Mouse (Mus musculus) regulatory T cell (primary cell): ENCODE results near the gene Wdfy4.

Experiments
- in situ Hi-C: fragments of 300-600 bp; cut with MboI, MseI; formaldehyde crosslinking; loops from one replicate; pipeline ENCODE4 v1.15.1; 2025; ENCODE audit warnings: high pct_unique_total_duplicates

Gene Wdfy4

DNA sequence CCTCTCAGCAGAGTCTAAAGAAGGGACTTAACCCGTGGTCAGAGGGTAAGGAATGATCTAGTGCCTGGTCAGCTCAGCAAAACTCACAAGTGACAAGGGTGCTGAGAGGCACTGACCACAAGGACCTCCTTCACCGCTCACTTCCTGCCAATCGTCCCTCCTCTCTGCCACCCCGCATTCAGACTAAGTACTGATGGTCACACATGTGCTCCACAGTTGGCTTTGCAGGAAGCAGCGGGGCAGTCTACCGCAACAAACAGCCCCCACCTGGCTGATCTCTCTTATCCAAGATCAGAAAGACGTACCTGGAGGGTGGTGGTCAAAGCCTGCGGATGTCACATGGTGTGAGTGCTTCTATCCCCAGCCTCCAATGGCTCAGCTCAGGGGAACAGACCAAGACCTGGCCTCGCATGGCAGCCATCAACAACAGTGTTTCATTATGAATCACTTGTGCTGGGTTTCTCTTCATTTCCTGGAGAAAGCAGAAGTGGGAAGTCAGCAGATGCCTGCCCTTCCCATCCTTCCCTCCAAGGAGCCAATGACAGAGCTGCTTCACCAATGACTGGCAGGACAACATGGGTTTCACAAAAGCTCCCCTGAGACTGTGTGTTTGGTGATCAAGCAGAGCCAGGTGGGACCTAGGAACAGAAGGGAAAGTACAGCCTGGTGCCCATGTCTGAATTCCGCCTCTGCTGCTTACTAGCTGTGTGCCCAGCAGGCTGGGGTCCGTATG lies at the start of gene Wdfy4:
Gene Wdfy4 (minus strand): TSS at position 441 of the 733 bp plus-strand sequence.
- in situ Hi-C loops: no loop called here

DNA sequence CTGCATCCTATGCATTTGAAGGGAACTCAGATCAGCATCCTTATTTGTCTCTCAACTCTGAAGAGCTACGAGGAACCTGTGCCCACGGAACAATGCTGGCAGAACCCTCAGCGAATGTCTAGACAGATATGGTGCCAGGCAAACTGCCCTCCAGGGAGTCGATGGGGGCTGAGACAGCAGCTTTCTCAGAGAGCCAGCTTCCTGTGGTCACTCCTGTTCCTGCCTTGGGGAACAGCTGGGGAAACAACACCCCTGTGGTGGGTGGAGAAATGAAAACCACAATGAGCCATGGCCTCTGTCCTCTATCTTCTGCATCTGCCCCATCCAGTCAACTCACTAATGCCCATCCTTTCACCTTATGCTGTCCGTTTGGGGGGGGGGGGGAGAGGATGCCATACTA lies 46.7 kb upstream of the Wdfy4 start:
- in situ Hi-C loops: no loop called here

DNA sequence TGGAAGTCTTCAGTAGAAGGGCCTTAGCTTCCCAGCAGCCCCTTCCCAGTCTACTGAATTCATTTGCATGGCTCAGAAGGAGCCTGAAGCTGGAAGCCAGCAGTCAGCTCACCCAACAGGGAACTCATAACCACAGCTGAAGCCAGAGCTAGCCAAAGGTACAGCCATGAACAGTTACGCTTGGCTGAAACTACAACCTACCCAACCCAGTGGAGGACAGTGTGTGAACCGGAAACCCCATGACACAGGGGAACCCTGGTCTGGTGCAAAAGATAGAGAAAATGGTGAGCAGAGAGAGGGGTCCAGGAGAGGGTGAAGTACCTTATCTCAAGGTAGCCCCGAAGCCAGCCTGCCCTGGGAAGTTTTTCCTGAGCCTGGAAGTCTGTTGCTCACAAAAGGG lies 46.0 kb upstream of the Wdfy4 start:
- in situ Hi-C loops: no loop called here

GRCm38 (mm10) chr14:33230672-33231071 lies 45.4 kb upstream of the Wdfy4 start:
- in situ Hi-C loops: no loop called here

GRCm38 (mm10) chr14:33225235-33225634 lies 39.9 kb upstream of the Wdfy4 start:
- in situ Hi-C loops: no loop called here

- in situ Hi-C loops: loop anchor here (5.0 kb wide), 2 partner anchors 86 to 151 kb away; no protein-coding TSS in a partner anchor
Observed at GRCm38 (mm10) chr14:33216343-33217208, 31.3 kb upstream of the Wdfy4 start.

DNA sequence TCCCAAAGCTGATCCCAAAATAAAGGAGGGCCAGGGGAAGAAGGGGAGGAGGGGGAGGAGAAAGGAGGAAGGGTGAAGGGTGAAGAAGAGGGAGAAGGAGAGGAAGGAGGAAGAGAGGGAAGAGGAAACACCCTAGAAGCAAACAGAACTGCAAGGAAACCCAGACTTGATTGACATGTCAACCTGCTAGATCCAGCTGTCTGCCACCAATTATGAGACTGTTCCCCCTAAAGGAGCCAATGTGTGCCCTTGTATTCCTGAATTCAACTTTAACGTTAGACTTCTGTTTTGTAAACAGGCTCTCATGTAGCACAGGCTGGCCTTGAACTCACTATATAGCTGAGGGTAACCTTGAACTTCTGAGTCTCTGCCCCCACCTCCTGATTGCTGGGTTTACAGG lies 29.9 kb upstream of the Wdfy4 start:
- in situ Hi-C loops: loop anchor here (5.0 kb wide), 2 partner anchors 87 to 152 kb away; no protein-coding TSS in a partner anchor

DNA sequence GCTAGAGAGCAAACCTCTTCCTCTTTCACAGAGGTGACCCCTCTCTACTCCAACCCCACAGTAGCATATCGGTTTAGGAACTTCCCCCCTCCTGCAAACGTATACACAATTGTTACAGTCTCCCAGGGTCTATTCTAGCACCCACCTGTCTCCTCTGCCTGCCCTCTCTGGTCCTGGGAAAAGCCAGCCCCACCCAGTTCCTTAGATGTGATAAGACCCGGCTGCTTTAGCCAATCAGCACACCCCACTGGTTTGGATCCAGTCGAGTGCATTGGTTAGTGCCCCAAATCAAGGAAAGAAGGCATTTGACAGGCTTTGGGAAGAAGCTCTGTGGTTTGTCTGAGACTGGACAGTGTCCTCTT lies 29.4 kb upstream of the Wdfy4 start:
- in situ Hi-C loops: loop anchor here (5.0 kb wide), 2 partner anchors 88 to 153 kb away; no protein-coding TSS in a partner anchor

DNA sequence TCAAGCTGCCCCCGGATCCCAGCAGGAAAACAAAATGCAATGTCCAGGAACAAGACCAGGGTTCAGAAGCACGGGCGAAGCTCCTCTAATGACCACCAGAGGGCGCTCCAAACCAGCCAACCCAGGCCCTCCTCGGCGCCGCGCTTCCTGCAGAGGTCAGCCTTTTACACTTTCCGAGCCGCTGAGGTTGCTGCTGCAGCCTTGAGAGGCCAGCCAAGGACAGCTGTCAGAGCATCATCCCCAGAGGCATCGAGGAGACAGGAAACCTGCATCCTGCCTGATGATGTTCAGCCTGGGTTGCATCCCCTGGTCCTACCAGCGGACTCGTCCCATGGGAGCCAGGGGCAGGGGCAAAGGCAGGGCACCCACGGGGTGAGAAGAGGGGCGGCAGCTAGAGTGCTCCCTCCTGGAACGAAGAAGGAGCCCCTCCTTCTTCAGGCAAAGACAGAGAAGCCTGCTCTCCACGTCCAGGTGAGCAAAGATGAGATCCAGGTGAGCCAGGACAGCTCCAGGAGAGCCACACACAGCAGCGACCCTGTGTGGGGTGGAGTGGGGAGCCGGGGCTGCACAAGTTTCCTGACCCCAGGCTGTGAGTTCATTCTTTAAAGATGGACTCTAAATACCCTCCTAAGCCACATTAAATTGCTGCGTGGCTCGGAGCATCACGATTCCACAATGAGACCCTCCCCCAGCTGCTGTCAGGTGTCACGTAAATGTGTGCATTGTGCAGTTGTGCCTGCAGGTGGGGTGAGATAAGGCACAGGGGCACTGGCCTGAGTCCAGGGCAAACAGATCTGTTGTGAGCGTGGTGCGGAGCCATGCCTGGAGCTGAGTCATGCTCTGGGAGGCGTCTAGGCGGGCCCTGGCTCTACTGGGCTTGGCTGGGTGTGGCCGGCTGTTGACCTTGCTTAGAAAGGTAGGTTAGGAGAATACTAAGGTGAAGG lies 28.8 kb upstream of the Wdfy4 start, which contains the start of gene Arhgap22:
Gene Arhgap22 (plus strand): TSS at position 204 of the 944 bp plus-strand sequence.
- in situ Hi-C loops: no loop called here

- in situ Hi-C loops: no loop called here
Observed at GRCm38 (mm10) chr14:33212958-33213309, 27.6 kb upstream of the Wdfy4 start.

GRCm38 (mm10) chr14:33212271-33212957 lies 27.1 kb upstream of the Wdfy4 start:
- in situ Hi-C loops: no loop called here

- in situ Hi-C loops: no loop called here
Observed at GRCm38 (mm10) chr14:33210806-33211205, 25.5 kb upstream of the Wdfy4 start.

GRCm38 (mm10) chr14:33208331-33208730 lies 23.0 kb upstream of the Wdfy4 start:
- in situ Hi-C loops: loop anchor here (10.0 kb wide), 1 partner anchor 434 kb away; no protein-coding TSS in a partner anchor

GRCm38 (mm10) chr14:33207011-33207410 lies 21.7 kb upstream of the Wdfy4 start:
- in situ Hi-C loops: loop anchor here (10.0 kb wide), 1 partner anchor 432 kb away; no protein-coding TSS in a partner anchor

DNA sequence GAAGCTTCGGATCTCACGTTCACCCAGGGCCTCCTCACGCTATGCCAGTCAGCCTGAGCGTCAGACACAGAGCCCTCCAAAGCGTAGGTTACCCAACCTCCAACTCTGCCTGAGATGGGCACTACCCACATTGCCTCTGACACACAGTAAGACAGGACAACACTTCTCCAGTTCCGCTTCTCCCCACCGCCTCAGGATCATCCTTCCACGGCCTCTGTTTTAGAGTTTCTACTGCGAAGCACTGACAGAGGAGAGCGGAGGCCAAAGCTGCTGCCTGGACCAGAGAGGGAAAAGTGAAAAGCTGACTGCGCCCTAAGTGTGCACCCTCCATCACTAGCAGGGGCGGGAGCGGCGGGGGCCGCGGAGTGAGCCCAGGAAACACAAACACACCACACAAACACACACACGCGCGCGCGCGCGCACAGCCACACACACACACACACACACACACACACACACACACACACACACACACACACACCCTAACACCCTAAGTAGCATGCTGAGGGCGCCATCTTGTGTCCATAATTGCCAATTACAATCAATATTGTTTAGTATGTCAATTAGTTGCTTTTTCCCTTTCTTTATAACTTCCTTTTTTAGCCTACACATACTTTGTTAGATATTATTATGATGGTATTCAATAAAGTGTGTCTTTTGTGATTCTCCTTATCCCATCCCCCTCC lies 20.1 kb upstream of the Wdfy4 start:
- in situ Hi-C loops: loop anchor here (10.0 kb wide), 1 partner anchor 431 kb away; no protein-coding TSS in a partner anchor

DNA sequence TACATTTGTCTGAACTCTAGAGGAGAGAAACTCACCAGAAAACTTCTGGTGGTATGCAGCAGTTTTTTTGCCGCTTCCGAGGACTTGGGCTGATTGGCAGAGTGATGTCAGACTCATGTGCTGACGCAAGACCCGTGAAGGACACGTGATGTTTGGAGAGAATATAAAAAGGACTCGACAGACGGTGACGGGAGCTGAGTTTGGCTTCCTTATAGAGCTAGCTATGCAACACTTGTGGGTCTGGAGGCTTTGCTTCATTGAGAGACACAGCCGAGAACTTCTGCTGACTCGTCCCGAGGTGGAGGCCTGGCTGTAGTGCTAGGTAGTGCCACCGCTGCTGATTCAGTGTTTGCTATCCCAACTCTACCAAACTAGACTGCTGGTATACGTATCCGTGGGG lies 18.5 kb upstream of the Wdfy4 start:
- in situ Hi-C loops: loop anchor here (10.0 kb wide), 1 partner anchor 429 kb away; no protein-coding TSS in a partner anchor

DNA sequence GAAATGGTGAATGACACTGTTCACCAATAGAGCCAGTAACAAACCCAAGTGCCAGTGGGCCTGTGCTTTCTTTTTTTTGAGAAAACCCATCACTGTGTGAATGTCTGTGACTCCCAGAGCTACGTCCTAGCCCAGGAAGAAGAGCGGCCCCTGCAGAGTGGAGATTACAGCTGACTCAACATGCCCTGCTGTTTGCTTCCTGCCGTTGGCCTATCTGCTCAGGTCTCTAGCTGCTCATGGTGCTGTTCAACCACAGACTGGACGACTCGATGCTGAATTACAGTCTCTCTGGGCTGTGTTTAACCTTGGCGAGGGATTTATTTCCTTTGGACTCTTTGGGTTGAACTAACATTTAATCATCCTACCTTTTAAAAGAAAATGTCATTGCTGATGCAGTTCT lies 17.6 kb upstream of the Wdfy4 start:
- in situ Hi-C loops: loop anchor here (10.0 kb wide), 1 partner anchor 428 kb away; no protein-coding TSS in a partner anchor

DNA sequence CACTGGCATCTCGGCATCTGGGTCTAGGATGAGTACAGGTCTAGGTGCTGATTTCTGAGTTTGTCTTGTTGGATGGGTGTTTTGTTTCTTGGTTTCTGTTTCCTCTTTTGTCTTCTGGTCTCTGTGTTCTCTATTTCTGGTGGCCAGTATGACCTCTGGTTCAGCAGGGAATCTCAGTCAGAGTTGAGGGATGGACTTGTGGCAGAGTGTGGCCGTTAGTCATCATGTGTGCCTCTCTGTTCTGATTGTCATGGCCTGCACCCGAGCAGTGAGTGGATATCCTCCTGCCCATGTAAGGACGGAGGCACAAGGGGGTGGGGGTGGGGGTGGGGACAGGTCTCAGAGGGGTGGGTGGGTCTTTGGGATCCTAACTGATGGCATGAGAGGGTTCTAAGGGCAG lies 16.9 kb upstream of the Wdfy4 start:
- in situ Hi-C loops: loop anchor here (10.0 kb wide), 1 partner anchor 427 kb away; no protein-coding TSS in a partner anchor

- in situ Hi-C loops: no loop called here
Observed at GRCm38 (mm10) chr14:33194241-33194640, 8.9 kb upstream of the Wdfy4 start.

DNA sequence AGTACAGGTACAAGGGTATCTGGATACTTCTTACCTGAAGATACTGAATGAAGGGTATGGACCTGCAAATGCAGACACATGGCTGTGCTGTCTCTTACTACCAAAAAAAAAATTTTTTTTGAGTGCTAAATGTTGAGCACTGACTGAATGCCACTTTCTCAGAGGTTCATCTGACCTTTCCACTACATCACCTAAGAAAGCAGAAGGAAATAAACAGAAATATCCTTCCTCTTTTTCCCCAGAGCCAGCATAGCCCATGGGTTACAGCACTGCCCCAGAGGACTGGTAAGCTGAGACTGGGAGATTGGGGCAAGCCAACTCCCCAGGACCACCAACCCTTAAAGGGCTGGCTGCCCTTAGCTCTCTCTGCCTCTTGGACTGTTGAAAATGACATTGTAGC lies 8.5 kb upstream of the Wdfy4 start:
- in situ Hi-C loops: no loop called here
